Mouse (Mus musculus): ENCODE measurements around the gene Dohh.

Gene Dohh

GRCm38 (mm10) chr10:81384605-81384982 lies 366 bp downstream of the Dohh start:
- DNase-seq (ENCODE audit: low read depth, low spot score): no peak

- DNase-seq (ENCODE audit: low read depth, low spot score): no peak
These were observed 1.5 kb downstream of the Dohh start for GRCm38 (mm10) chr10:81385603-81386306.

GRCm38 (mm10) chr10:81387716-81388115 lies 3.5 kb downstream of the Dohh start:
- no peak for DNase-seq (ENCODE audit: low read depth, low spot score)

- no peak for DNase-seq (ENCODE audit: low read depth, low spot score)
These were observed 4.4 kb downstream of the Dohh start, which contains the start of gene Gm48552 for GRCm38 (mm10) chr10:81388505-81389055. Gene Gm48552 (plus strand): TSS chr10:81389005.

- DNase-seq (ENCODE audit: low read depth, low spot score): no peak
These were observed 5.1 kb downstream of the Dohh start for GRCm38 (mm10) chr10:81389373-81389772.

- no peak for DNase-seq (ENCODE audit: low read depth, low spot score)
These were observed 5.8 kb downstream of the Dohh start for GRCm38 (mm10) chr10:81389801-81390677.

GRCm38 (mm10) chr10:81390678-81390965 lies 6.4 kb downstream of the Dohh start:
- DNase-seq (ENCODE audit: low read depth, low spot score): no peak

- no peak for DNase-seq (ENCODE audit: low read depth, low spot score)
These were observed 8.0 kb downstream of the Dohh start for GRCm38 (mm10) chr10:81392270-81392669.

- no peak for DNase-seq (ENCODE audit: low read depth, low spot score)
These were observed 8.6 kb downstream of the Dohh start, which contains the start of gene Smim24 for GRCm38 (mm10) chr10:81392781-81393185. Gene Smim24 (plus strand): TSS chr10:81393051.

- no peak for DNase-seq (ENCODE audit: low read depth, low spot score)
These were observed 9.3 kb downstream of the Dohh start for GRCm38 (mm10) chr10:81393456-81394063.

- DNase-seq (ENCODE audit: low read depth, low spot score): no peak
These were observed 10.9 kb downstream of the Dohh start for GRCm38 (mm10) chr10:81395127-81395526.

- no peak for DNase-seq (ENCODE audit: low read depth, low spot score)
These were observed 11.6 kb downstream of the Dohh start for GRCm38 (mm10) chr10:81395865-81396264.

- no peak for DNase-seq (ENCODE audit: low read depth, low spot score)
These were observed 12.5 kb downstream of the Dohh start for GRCm38 (mm10) chr10:81396749-81397148.

- DNase-seq (ENCODE audit: low read depth, low spot score): no peak
These were observed 15.1 kb downstream of the Dohh start for GRCm38 (mm10) chr10:81399296-81399695.

GRCm38 (mm10) chr10:81399798-81400308 lies 15.6 kb downstream of the Dohh start:
- DNase-seq (ENCODE audit: low read depth, low spot score): no peak

- no peak for DNase-seq (ENCODE audit: low read depth, low spot score)
These were observed 16.4 kb downstream of the Dohh start for GRCm38 (mm10) chr10:81400371-81401204.

GRCm38 (mm10) chr10:81401205-81401520 lies 16.9 kb downstream of the Dohh start:
- DNase-seq (ENCODE audit: low read depth, low spot score): no peak

- DNase-seq (ENCODE audit: low read depth, low spot score): no peak
These were observed 17.4 kb downstream of the Dohh start for GRCm38 (mm10) chr10:81401521-81402226.

GRCm38 (mm10) chr10:81402227-81402765 lies 18.1 kb downstream of the Dohh start:
- no peak for DNase-seq (ENCODE audit: low read depth, low spot score)

- no peak for DNase-seq (ENCODE audit: low read depth, low spot score)
These were observed 19.3 kb downstream of the Dohh start for GRCm38 (mm10) chr10:81403511-81403910.
